In the genomic region with DNA sequence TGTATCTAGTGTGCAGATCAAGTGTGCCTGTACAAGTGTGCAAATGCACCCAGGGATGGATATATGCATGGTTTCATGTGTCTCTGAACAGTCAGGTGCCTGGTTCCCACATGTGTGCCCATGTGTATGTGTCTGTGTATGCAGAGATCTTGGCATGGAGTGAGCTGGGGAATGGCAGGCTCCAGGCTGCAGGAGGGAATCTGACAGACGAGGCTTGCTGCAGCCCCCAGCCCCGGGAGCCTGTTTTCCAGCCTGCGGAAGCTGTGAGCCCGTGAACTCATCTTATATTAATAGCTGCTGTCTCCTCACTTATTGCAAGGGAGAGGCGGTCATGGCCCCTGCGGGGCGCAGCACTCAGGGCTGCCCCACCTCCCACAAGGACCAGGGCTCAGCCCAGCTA, we compare ENCODE assay signal across 12 mouse cellular contexts. TPM values are rescaled to one million over a fixed set of nuclear protein-coding genes. Genes with fewer than 3 reads are reported as not detected.
A peak's percentile ranks its signal among the peaks of the same experiment; 100 is the strongest.
DNase-seq lines count a peak whose midpoint lies in the region; ATAC-seq and TF ChIP-seq lines count a peak whose summit lies in the region.
"Had no signal": no experiment of that assay in that cellular context is flagged by ENCODE, and none has a peak within 500 bp of the region (broad histone marks: within the 10 kb centered on the region; RNA-seq: fewer than 3 reads in every experiment).

No protein-coding gene starts in this region.

- H3K4me2 ChIP-seq in stomach, embryonic 14.5 days (replicated peaks; ENCODE audit: low read depth, low read length): no peak overlapping the region
- H3K4me2 ChIP-seq in stomach, postnatal 0 days (replicated peaks; ENCODE audit: low read depth): no peak overlapping the region
- no peak overlapping the region for H3K4me2 ChIP-seq in limb, embryonic 15.5 days

- H3K27ac ChIP-seq in heart, embryonic 10.5 days: peak overlapping the region; percentile 86
- H3K27ac ChIP-seq in stomach, embryonic 14.5 days (ENCODE audit: low read length): peak overlapping the region; percentile 61; the same call in 1 of the 2 replicates
- no peak overlapping the region; the same call in 1 of the 2 replicates for H3K27ac ChIP-seq in stomach, postnatal 0 days (replicated peaks)
- H3K27ac ChIP-seq in limb, embryonic 15.5 days: peak overlapping the region; percentile 50
- H3K27ac ChIP-seq: layer of hippocampus, adult 2 months had no signal

- peaks cover 11% of the 10 kb centered on the region for H3K27me3 ChIP-seq in heart, embryonic 10.5 days (ENCODE audit: insufficient read depth, poor library complexity, severe bottlenecking)
- H3K27me3 ChIP-seq in stomach, embryonic 14.5 days (ENCODE audit: control insufficient read depth, insufficient read depth, low read length): no peaks in the 10 kb centered on the region
- no peaks in the 10 kb centered on the region for H3K27me3 ChIP-seq in stomach, postnatal 0 days (ENCODE audit: control insufficient read depth, insufficient read depth, low read length)
- no peaks in the 10 kb centered on the region for H3K27me3 ChIP-seq in limb, embryonic 15.5 days

- peaks cover 50% of the 10 kb centered on the region for H3K4me1 ChIP-seq in heart, embryonic 10.5 days
- peaks cover 28% of the 10 kb centered on the region for H3K4me1 ChIP-seq in stomach, embryonic 14.5 days (ENCODE audit: control insufficient read depth, insufficient read depth, low read length)
- peaks cover 9% of the 10 kb centered on the region for H3K4me1 ChIP-seq in stomach, postnatal 0 days (replicated peaks; ENCODE audit: control insufficient read depth, insufficient read depth)
- peaks cover 43% of the 10 kb centered on the region for H3K4me1 ChIP-seq in limb, embryonic 15.5 days

- no peak for TF ChIP-seq CTCF in stomach, postnatal 0 days (IDR thresholded peaks at IDR 0.05; ENCODE audit: low read depth)

- H3K9me3 ChIP-seq in heart, embryonic 10.5 days: no peaks in the 10 kb centered on the region
- H3K9me3 ChIP-seq in stomach, embryonic 14.5 days (ENCODE audit: control insufficient read depth, low read depth, low read length): no peaks in the 10 kb centered on the region
- H3K9me3 ChIP-seq in stomach, postnatal 0 days (ENCODE audit: control insufficient read depth, low read length): no peaks in the 10 kb centered on the region
- no peaks in the 10 kb centered on the region for H3K9me3 ChIP-seq in limb, embryonic 15.5 days

- ATAC-seq in stomach, embryonic 14.5 days (ENCODE audit: insufficient number of reproducible peaks, insufficient read depth, low FRiP score, low read depth): no peak
- no peak for ATAC-seq in stomach, postnatal 0 days (ENCODE audit: low FRiP score, low TSS enrichment)
- ATAC-seq in limb, embryonic 15.5 days (ENCODE audit: insufficient number of reproducible peaks, low FRiP score, low TSS enrichment, low read depth): no peak
- ATAC-seq in inflammation-experienced regulatory T-cells, adult 6 months: no peak

- H3K9ac ChIP-seq in stomach, embryonic 14.5 days (replicated peaks; ENCODE audit: low read depth, low read length): 0 out of 2 replicates have a peak overlapping the region, but pooled peaks have one; percentile 3
- H3K9ac ChIP-seq in stomach, postnatal 0 days (ENCODE audit: low read length): no peak overlapping the region
- H3K9ac ChIP-seq in limb, embryonic 15.5 days: no peak overlapping the region

- no peaks in the 10 kb centered on the region for H3K36me3 ChIP-seq in heart, embryonic 10.5 days
- no peaks in the 10 kb centered on the region; the same call in 1 of the 2 replicates for H3K36me3 ChIP-seq in stomach, embryonic 14.5 days (ENCODE audit: control insufficient read depth, insufficient read depth, low read length)
- no peaks in the 10 kb centered on the region for H3K36me3 ChIP-seq in stomach, postnatal 0 days (ENCODE audit: control insufficient read depth, insufficient read depth, low read length)
- H3K36me3 ChIP-seq in limb, embryonic 15.5 days: no peaks in the 10 kb centered on the region

- no peak for TF ChIP-seq EP300 in stomach, postnatal 0 days (optimal IDR thresholded peaks at IDR 0.05)

- WGBS in heart, embryonic 10.5 days: 34% methylated on average over 7 of the region's 7 CpGs
- 14% methylated on average over 7 of the region's 7 CpGs for WGBS in stomach, embryonic 14.5 days
- 33% methylated on average over 7 of the region's 7 CpGs for WGBS in stomach, postnatal 0 days
- WGBS in limb, embryonic 15.5 days: 28% methylated on average over 7 of the region's 7 CpGs

- intact Hi-C loops in heart, postnatal 14 days (cut with DNase I): no loop called here

- peak overlapping the region; percentile 6; the same call in 1 of the 2 replicates for H3K4me3 ChIP-seq in heart, embryonic 10.5 days
- H3K4me3 ChIP-seq in stomach, embryonic 14.5 days (ENCODE audit: low read depth, low read length): no peak overlapping the region
- no peak overlapping the region for H3K4me3 ChIP-seq in stomach, postnatal 0 days (ENCODE audit: low read depth, low read length)
- H3K4me3 ChIP-seq in limb, embryonic 15.5 days: no peak overlapping the region
- H3K4me3 ChIP-seq: layer of hippocampus, adult 2 months had no signal

- no peak for DNase-seq in heart, embryonic 10.5 days (ENCODE audit: low spot score)
- DNase-seq in heart, postnatal 14 days: no peak
- no peak for DNase-seq in stomach, postnatal 0 days (ENCODE audit: low spot score)
- no peak for DNase-seq in right cerebral cortex, postnatal 36 days (ENCODE audit: low spot score in 2 of 2)
- no peak for DNase-seq in urinary bladder, postnatal 4 days (ENCODE audit: low spot score in 2 of 2)
- DNase-seq: adrenal gland, postnatal 14 days; cerebellum, adult 9-10 months had no signal

RNA-seq across cellular contexts. Expression of gene Cd164l2, which starts 7.6 kb away (rescaled TPM):
- 0.39 and 1.3 TPM in 2 replicates for polyA plus RNA-seq in heart, embryonic 10.5 days (2016; fragmentation: Nextera tagmentation; extraction: Ambion mirVana)
- not detected for total RNA-seq in heart, postnatal 14 days (2021)
- 8.7 and 11.6 TPM in 2 replicates for polyA plus RNA-seq in stomach, embryonic 14.5 days (2014; fragmentation: Nextera tagmentation; extraction: Ambion mirVana)
- 5.3 and 6.5 TPM in 2 replicates for polyA plus RNA-seq in stomach, postnatal 0 days (2015; fragmentation: Nextera tagmentation; extraction: Ambion mirVana)
- 3.6 and 5.2 TPM in 2 replicates for polyA plus RNA-seq in limb, embryonic 15.5 days (2015; fragmentation: Nextera tagmentation; extraction: Ambion mirVana)
- not detected for polyA plus RNA-seq in inflammation-experienced regulatory T-cells, adult 6 months (2017; shearing (Covaris generic))

RNA-seq across cellular contexts. Expression of gene Gpr3, which starts 8.0 kb away (rescaled TPM):
- polyA plus RNA-seq in heart, embryonic 10.5 days (2016; fragmentation: Nextera tagmentation; extraction: Ambion mirVana): 0.09 and 0.18 TPM in 2 replicates
- total RNA-seq in heart, postnatal 14 days (2021): under 1 TPM in 1 of 2 experiments, not detected in 1; 0.22 TPM
- polyA plus RNA-seq in stomach, embryonic 14.5 days (2014; fragmentation: Nextera tagmentation; extraction: Ambion mirVana): not detected in 2 replicates
- polyA plus RNA-seq in stomach, postnatal 0 days (2015; fragmentation: Nextera tagmentation; extraction: Ambion mirVana): 0.11 and 0.19 TPM in 2 replicates
- not detected in 2 replicates for polyA plus RNA-seq in limb, embryonic 15.5 days (2015; fragmentation: Nextera tagmentation; extraction: Ambion mirVana)
- polyA plus RNA-seq in inflammation-experienced regulatory T-cells, adult 6 months (2017; shearing (Covaris generic)): not detected
- polyA plus RNA-seq: liver, embryonic 16.5 days had no signal

RNA-seq across cellular contexts. Expression of gene Map3k6, which starts 36.2 kb away (rescaled TPM):
- polyA plus RNA-seq in heart, embryonic 10.5 days (2016; fragmentation: Nextera tagmentation; extraction: Ambion mirVana): 2.5 and 3.4 TPM in 2 replicates
- total RNA-seq in heart, postnatal 14 days (2021): 10 to 100 TPM; 22.4 to 22.5 TPM
- 3.1 and 3.4 TPM in 2 replicates for polyA plus RNA-seq in stomach, embryonic 14.5 days (2014; fragmentation: Nextera tagmentation; extraction: Ambion mirVana)
- 17.6 and 21.5 TPM in 2 replicates for polyA plus RNA-seq in stomach, postnatal 0 days (2015; fragmentation: Nextera tagmentation; extraction: Ambion mirVana)
- polyA plus RNA-seq in limb, embryonic 15.5 days (2015; fragmentation: Nextera tagmentation; extraction: Ambion mirVana): 21.3 and 21.4 TPM in 2 replicates
- under 1 TPM in 1 of 3 experiments, not detected in 2; 0.57 TPM for polyA plus RNA-seq in inflammation-experienced regulatory T-cells, adult 6 months (2017; shearing (Covaris generic))

RNA-seq across cellular contexts. Expression of gene Sytl1, which starts 58.5 kb away (rescaled TPM):
- polyA plus RNA-seq in heart, embryonic 10.5 days (2016; fragmentation: Nextera tagmentation; extraction: Ambion mirVana): 0.28 and 0.60 TPM in 2 replicates
- total RNA-seq in heart, postnatal 14 days (2021): 1 to 10 TPM in 1 of 2 experiments, under 1 TPM in 1; 0.84 to 2.4 TPM
- polyA plus RNA-seq in stomach, embryonic 14.5 days (2014; fragmentation: Nextera tagmentation; extraction: Ambion mirVana): 9.3 and 10.3 TPM in 2 replicates
- polyA plus RNA-seq in stomach, postnatal 0 days (2015; fragmentation: Nextera tagmentation; extraction: Ambion mirVana): 93.5 and 109 TPM in 2 replicates
- polyA plus RNA-seq in limb, embryonic 15.5 days (2015; fragmentation: Nextera tagmentation; extraction: Ambion mirVana): 54.1 and 57.4 TPM in 2 replicates
- 10 to 100 TPM; 18.3 to 62.3 (median 43.8) TPM for polyA plus RNA-seq in inflammation-experienced regulatory T-cells, adult 6 months (2017; shearing (Covaris generic))
